Mouse (Mus musculus) spleen, embryonic (tissue): Measurements from ENCODE around the gene Cfl1.

ENCODE experiments used
- CTCF ChIA-PET: fragments of 350-600 bp; sonication (Branson Sonifier 250); formaldehyde crosslinking; loops from one replicate; lab custom pipeline; 2022; lab: Charles Lee

Gene Cfl1

DNA sequence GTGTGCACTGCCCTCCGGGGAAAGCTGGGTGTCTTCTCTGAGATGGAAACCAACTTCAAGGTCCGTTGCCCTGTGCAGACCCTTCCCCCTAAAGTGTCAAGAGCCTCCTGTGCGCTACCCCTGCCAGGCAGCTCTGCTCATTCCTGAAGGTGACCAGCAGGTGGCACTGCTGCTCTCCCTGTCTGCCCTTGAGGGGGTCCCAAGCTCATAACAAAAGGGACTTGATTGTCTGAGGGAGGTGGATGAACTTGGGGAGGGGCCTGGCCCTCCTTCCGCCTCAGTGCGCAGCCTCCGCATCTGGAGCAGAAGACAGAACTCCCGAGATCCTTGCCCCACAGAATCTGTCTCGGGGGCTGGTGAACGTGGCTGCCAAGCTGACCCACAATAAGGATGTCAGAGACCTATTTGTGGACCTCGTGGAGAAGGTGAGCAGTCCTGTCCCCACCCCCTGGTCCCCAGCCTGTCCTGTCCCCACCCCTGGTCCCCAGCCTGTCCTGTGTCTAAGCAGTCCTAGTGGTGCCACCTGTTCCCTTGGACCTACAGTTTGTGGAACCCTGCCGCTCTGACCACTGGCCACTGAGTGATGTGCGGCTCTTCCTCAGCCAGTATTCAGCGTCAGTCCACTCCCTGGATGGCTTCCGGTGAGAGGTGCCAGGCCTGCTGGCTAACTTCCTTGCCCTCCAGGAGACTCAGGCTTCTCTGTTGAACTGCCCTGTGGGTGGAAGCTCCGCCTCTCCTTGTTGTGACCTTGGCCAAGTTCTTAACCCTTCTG lies 26.3 kb upstream of the Cfl1 start:
- CTCF ChIA-PET: interaction anchor here (1.0 to 1.5 kb wide), 4 partner anchors 11 to 170 kb away, joined by 3 to 5 read pairs (median 4); no protein-coding TSS in a partner anchor

DNA sequence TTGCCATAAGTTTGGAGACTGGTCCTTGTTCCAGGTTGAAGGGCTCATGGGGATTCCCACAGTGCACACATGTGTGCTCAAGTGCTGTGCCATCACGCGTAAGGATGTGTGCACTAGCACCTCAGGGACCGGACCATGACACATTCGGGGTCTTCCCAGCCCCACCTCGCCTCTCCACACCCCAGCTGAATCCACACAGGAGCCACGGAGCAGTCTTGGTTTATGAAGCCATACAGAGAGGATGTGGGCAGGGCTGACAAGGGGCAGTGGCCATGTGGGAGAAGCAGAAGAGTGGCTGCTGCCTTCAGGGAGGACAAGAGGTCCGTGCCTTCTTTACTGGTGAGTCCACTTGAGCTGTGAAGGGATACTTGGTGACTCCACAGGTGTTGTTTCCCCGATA lies 25.2 kb upstream of the Cfl1 start:
- CTCF ChIA-PET: interaction anchor here (1.0 kb wide), 2 partner anchors 22 to 171 kb away, joined by 4 to 5 read pairs; no protein-coding TSS in a partner anchor

DNA sequence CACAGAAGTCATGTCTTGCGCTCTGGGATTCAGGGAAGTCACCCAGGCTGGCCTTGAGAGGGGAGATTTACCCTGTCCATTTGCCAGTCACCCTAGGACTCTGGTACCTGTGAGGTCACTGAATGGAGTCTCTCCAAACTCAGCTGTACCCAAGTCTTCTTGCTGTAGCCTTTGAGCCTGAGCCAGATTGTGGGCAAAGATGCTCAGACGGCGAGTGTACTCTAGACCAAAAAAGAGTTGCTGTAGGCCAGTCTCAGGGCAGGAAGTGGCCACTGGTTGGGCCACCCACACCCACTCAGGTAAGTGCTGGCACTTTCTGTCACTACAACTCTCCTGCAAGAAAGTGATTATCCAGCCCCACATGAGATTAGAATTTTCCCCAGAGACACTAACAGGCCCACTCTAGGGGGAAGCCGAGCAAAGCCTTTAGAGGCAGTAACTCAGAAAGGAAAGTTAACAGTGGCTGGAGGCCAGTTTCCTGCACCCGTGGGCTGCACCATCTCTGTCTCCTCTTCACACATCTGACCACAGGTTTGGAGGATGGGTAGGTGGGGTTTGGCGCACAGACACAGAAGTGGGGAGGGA lies 23.2 kb upstream of the Cfl1 start:
- CTCF ChIA-PET: no interaction called here

DNA sequence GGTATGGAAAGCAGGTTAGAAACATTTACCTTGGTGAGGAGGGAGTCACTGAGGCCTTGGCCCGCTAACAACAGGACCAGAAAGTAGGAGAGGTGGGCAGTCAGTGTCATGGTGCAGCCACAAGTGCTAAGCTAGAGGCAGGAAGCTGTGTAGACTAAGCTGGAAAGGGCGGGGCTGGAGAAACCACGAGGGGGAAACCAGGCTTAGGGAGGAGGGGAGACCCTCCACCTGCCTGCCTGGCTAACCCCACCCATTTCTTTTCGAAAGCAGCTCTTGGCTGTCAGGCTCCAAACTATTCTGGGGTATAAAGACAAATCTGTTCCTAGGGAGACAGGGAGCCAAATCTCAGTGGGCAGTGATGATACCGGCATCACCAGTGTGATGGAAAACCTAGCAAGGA lies 21.9 kb upstream of the Cfl1 start, which contains the start of gene Ctsw:
Gene Ctsw, minus strand, starts transcription at position 134 of the 400 bp plus-strand sequence.
- CTCF ChIA-PET: no interaction called here

DNA sequence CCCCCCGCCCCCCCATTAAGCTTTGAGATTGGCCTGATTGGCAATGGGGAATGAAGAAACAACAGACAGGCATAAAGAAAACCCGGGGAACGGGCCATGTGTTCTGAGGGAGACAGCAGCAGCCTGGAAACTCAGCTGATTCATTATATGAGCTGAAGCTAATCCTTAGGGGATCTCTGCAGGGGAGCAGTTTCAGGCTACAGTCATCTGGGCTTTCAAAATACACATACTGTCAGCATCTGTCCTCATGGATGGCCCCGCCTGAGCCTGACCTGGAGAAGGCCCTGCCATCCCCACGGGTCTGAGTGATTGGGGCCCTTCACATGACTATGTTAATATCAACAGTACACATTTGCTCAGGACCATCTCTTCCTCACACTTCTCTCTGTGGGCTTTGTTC lies 18.4 kb upstream of the Cfl1 start:
- CTCF ChIA-PET: interaction anchor here (0.6 to 0.7 kb wide), 4 partner anchors 13 to 1187 kb away, joined by 3 to 8 read pairs (median 6); partner anchors contain the start of gene Fosl1

DNA sequence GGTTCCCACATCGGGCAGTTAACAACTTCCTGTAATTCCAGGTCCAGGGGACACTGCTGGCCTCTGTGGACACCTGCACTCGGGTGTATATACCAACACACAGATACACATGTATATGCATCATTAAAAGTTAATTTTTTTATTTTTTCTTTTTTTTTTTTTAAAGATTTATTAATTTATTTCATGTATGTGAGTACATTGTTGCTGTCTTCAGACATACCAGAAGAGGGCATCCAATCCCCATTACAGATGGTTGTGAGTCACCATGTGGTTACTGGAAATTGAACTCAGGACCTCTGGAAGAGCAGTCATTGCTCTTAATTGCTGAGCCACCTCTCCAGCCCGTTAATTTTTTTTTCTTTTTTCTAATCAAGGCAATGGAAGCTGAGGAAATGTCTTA lies 17.4 kb upstream of the Cfl1 start:
- CTCF ChIA-PET: interaction anchor here (1.6 kb wide), 1 partner anchor 15 kb away, joined by 4 read pairs; the partner anchor contains the start of gene Mus81

DNA sequence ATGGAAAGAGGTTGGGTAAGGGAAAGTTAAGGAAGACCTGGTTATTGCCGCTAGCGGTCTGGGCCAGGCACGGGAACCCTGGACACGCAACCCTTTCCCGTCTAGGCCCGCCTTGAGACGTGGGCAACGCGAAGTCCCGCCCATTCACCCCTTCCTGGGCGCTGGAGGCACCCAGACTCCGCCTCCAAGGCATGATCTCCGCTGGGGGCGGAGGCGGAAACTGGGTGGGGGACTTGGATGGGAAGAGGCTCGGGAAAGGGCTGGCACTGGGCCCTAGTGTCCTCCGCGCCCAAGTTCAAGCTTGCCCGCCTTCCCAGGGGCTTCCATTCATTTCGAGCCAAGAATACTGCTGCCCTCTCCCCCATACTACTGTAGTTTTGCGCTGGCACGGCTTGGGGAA lies 16.5 kb upstream of the Cfl1 start, which contains the start of gene Efemp2:
Gene Efemp2, plus strand, starts transcription at position 235 of the 400 bp plus-strand sequence.
- CTCF ChIA-PET: interaction anchor here (1.6 kb wide), 1 partner anchor 14 kb away, joined by 4 read pairs; the partner anchor contains the start of gene Mus81

DNA sequence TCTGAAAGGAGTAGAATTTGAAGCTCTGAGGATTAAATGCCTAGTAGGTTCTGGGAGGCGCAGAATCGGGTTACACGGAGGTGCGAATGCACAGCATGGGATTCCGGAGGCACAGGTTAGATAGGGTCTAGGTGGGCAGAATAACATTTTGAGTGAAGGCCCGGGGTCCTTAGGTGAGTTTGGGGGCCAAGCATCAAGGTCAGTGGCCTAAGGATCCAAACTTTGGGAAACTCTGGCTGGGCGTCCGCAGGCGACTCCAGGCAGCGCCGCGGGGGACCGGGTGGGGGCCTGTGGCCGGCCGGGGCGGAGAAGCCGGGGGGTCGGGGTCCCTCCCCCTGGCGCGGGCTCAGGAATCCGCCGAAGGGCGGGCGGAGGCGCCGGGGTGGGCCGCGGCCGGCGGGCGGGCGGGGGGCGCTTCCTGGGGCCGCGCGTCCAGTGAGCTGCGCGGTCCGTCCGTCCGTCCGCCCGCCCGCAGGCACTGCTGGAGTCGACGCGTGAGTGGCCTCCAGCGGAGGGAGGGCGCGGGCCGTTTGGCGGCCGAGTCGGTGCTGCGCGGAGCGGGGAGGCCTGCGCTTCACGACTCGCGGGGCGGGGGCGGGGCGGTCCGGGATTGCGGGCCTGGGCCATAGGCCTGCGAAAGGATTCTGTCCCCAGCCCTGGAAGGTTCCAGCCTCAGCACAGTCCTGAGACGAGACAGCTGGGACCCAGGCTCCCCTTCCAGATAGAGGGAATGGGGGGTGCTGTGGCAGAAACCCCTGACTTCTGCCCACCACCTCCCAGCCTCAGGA lies 15.8 kb upstream of the Cfl1 start:
- CTCF ChIA-PET: interaction anchor here (1.6 kb wide), 1 partner anchor 13 kb away, joined by 4 read pairs; the partner anchor contains the start of gene Mus81

DNA sequence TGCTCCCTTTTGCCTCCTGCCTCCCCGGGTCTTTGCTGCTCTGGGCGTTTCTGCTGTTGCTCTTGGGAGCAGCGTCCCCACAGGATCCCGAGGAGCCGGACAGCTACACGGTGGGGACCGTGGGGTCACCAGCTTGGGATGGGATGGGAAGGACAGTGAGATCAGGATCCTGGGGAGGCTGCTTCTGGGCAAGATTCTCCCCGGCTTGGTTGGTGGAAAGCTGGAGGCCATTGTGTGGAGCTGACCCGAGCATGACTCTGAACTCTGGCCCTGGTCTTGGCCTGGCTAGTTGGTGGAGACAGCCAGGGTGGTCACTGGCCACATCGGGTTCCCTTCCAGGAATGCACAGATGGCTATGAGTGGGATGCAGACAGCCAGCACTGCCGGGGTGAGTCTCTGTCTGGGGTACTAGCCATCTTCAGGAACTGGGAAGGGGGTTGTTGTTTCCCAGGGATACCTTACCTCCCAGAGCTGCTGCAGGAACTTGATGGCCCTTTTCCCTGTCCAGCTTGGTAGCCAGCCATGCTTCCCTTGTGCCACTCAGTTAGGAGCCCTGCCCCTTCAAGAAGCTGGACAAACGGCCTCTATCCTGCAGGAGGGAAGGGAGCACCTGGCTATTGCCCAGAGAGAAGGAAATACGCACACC lies 15.1 kb upstream of the Cfl1 start:
- CTCF ChIA-PET: interaction anchor here (0.6 to 0.9 kb wide), 2 partner anchors 11 to 88 kb away, joined by 3 to 6 read pairs; no protein-coding TSS in a partner anchor

DNA sequence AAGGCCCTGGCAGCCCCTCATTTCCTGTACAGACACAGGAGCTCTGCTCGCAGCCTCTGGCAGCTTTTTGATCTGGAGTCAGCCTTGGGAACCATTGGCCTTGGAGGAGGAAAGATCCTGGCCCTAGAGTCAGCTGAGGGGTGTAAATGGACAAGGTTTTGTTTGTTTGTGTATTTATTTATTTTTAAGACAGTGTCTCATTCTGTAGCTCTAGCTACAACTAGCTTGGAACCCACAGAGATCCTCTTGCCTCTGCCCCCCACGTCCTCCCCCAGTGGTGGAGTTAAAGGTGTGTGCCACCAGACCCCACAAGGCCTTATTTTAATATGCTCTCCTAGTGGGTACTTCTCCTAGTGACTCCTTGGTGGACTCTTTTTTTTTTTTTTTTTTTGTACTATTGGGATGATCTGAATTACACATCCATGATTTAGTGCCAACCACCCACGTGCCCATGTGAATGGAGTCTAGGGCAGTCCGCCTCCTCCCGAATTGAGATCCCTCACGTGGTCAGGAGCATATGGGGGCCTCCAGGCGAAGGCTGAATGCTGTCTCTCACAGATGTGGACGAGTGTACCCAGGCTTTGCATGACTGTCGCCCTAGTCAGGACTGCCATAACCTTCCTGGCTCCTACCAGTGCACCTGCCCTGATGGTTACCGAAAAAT lies 13.1 kb upstream of the Cfl1 start:
- CTCF ChIA-PET: no interaction called here

DNA sequence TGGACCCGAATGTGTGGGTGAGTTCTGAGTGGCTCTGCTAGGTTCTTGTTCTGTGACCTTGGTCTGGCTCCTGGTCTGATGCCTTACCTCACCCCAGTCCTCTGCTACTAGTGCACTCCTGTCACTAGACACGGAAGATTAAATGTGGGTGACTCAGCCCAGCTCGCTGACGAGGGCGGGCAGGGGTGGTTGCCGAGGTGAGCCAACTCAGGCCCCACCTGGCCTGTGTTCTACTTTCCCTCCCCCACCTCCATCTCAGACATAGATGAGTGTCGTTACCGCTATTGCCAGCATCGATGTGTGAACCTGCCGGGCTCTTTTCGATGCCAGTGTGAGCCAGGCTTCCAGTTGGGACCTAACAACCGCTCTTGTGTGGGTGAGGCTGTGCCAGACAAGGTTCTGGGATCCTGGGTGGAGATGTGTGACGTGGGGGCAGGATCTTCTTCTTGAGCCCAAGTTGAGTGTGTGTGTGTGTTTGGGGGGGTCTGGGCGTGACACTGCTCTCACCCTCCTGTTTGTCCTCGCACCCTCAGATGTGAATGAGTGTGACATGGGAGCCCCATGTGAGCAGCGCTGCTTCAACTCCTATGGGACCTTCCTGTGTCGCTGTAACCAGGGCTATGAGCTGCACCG lies 12.5 kb upstream of the Cfl1 start:
- CTCF ChIA-PET: no interaction called here

DNA sequence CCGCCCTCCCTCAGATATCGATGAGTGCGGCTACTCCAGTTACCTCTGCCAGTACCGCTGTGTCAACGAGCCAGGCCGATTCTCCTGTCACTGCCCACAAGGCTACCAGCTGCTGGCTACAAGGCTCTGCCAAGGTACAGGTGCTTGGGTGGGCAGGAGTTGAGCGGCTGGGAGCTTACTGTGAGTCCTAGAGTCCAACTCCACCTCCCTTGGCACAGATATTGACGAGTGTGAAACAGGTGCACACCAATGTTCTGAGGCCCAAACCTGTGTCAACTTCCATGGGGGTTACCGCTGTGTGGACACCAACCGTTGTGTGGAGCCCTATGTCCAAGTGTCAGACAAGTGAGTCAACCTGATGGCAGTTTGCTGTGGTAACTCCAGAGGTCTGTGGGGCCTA lies 10.2 kb upstream of the Cfl1 start:
- CTCF ChIA-PET: no interaction called here

DNA sequence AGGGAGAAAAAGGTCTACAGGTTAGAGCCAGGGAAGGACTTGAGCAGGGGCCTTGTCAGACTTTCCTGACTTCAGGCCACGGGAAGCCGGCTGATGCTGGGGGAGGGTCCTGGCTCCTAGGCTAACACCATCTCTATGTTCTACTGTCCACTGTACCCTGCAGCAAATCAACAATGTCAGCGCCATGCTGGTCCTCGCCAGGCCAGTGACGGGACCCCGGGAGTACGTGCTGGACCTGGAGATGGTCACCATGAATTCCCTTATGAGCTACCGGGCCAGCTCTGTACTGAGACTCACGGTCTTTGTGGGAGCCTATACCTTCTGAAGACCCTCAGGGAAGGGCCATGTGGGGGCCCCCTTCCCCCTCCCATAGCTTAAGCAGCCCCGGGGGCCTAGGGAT lies 8.9 kb upstream of the Cfl1 start:
- CTCF ChIA-PET: no interaction called here

DNA sequence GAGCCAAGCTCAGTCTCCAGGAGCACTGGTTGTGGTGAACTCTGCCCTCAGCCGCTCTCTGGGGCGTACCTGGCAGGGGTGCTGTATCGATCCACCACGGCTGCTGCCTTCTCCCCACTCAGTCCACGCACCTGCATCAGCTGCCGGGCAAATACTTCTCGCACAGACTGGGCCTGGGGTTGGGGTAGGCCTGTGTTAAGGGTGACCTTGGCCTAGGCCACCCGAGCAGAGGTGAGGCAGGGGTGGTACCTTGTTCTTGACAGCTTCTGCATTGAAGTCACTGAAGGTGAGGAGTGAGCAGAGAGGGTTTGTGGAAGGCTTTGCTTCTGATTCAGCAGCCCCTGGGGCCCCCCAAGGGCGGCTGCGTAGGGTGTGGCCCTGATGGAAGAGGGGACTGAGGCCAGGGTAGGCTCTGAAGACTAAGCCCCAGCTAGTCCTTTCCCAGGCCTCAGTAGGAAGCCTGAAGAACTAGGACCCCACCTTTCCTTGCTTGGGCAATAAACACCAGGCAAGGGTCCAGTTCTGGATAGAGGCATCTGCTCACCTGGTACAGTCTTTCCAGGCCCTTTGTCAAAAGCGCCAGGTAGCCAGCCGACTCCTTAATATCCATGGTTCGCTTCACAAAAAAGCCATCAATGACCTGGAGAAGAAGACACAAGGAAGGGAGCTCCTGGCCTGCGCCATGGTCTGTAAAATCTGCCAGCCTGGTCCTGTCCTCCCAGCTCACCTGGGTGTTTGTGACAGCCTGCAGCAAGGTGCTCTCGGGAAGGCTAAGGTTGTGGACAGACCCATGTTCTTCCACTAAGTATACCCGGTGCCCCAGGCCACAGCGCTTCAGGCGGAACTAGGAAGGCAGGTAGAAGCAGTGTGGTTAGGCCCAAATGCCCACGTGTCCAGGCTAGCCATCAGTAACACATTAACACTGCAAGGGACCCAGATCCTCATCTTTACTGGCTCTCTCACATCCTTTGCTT lies 6.6 kb upstream of the Cfl1 start:
- CTCF ChIA-PET: no interaction called here

DNA sequence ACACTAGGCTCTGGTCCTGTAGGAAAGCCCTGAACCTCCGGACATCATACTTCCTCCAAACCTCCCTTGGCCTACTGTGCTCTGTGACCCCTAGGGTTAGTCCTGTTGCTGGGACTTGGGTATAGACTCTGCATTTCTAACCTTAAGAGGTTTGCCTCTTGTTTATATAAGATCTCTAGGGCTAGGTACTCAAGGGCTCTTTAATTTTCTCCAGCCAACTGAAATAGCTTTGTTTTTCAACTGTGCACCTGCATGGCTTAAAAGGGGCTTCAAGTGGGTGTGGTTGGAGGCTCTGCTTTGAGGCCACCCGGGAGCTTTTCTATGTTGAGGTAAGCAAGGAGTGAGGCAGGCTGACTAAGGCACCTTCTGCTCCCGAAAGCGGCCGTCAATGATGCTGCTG lies 5.8 kb upstream of the Cfl1 start:
- CTCF ChIA-PET: no interaction called here

DNA sequence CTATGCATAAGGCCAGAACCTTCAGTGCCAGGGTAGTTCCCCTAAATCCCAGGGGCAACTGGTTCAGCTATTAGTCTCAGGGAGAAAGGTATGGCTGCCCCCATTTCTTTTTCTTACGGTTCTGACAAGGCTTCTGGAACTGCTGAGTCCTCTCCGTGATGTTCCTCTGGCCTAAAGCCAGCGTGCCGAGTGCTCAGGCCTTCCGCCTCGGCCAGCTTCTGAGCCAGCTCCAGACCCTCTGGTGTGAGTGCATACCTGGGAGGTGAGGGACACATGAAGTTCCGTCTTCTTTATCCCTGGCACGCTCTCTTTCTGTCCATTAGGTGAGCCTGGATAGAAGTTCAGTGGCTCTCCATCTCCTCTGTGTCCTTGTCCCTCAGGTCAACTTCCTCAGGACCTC lies 4.9 kb upstream of the Cfl1 start:
- CTCF ChIA-PET: no interaction called here

DNA sequence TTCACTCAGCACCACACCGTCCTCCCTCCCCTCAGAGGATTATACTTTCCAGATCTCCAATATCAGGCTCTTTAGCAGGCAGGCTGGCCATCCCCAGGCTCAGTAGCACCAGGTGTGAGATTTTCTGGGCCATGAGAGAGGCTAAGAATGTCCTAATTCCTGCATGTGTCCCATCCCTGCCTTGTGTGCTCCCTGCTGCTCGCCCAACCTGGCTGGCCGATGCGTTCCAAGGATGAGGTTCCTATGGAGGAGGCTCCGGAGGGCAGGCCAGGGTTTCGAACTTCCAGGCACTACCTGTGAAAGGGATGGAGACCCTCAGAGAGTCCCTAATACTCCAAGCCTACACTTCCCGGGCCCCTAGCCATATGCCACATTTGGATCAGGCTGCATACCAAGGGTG lies 4.4 kb upstream of the Cfl1 start:
- CTCF ChIA-PET: no interaction called here

DNA sequence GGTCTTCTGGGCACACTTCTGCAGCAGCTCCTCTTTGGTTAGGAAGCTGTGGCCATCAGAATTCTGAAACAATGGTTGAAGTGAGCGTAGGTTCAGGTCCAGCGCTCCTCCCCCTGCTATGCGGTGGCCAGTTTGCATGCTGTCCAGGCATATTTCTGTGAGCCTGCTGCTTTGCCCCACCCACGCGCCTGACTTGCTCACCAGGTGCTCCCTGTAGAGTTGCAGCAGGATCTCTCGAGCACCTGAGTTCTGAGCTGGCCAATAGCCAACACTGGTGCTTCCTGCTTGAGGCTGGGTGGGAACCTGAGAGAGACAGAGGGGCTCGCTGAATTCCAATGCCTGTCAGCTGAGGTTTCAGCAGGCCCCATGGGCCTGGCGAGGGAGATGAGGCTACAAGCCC lies 4.0 kb upstream of the Cfl1 start:
- CTCF ChIA-PET: no interaction called here

DNA sequence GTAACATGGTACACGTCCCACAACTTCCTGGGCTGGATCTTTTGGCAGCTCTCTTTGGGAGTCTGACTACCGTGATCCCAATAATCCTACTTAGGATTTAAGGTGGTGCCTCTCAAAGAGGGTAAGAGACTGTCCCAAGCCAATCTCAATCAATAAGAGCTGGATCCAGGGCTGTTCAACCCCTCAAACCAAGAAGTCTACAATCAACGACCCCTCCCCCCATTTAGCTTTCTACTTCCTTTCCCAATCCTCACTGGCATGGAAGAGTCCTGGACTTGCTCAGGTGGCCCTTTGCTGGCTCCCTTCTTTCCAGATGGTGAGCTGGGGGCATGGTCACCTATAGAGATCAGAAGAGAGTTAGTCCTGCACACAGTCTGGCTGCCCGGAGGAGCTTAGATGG lies 3.5 kb upstream of the Cfl1 start:
- CTCF ChIA-PET: interaction anchor here (0.9 to 1.7 kb wide), 3 partner anchors 13 to 54 kb away, joined by 4 to 9 read pairs (median 5); partner anchors contain the start of gene Efemp2
